Mouse (Mus musculus) testis, adult 2 months (tissue): ENCODE measurements around the gene Cask. TPM values are rescaled to one million over a fixed set of nuclear protein-coding genes. Genes with fewer than 3 reads are reported as not detected.

Source experiments
- H3K27ac ChIP-seq: fragments of 200-500 bp; 2 replicates; pipeline ENCODE4 v1.5.1; 2012; ENCODE audit warnings: low read depth, low read length; ENCODE audit not compliant: control insufficient read depth, insufficient read depth
- H3K27me3 ChIP-seq: fragments of 200-500 bp; 2 replicates; pipeline ENCODE4 v1.6.1; 2012; ENCODE audit warnings: mild to moderate bottlenecking, low read length, moderate library complexity; ENCODE audit not compliant: control insufficient read depth, insufficient read depth
- H3K36me3 ChIP-seq: fragments of 200-500 bp; 2 replicates; pipeline ENCODE4 v1.6.1; 2012; ENCODE audit warnings: mild to moderate bottlenecking, low read length; ENCODE audit not compliant: control insufficient read depth, insufficient read depth
- H3K4me1 ChIP-seq: fragments of 200-500 bp; 2 replicates; pipeline ENCODE4 v1.6.1; 2012; ENCODE audit warnings: low read length; ENCODE audit not compliant: control insufficient read depth, insufficient read depth
- H3K4me3 ChIP-seq: fragments of 200-500 bp; 2 replicates; pipeline ENCODE4 v1.5.1; 2012; ENCODE audit warnings: low read depth, mild to moderate bottlenecking, low read length, moderate library complexity, mixed read lengths; ENCODE audit not compliant: control insufficient read depth
- CTCF ChIP-seq: fragments of 200-500 bp; IDR thresholded peaks from 2 replicates; pipeline ENCODE4 v1.5.1; 2012; ENCODE audit warnings: low read depth, mild to moderate bottlenecking, inconsistent platforms, low read length, moderate library complexity; ENCODE audit not compliant: control insufficient read depth, insufficient read depth, insufficient replicate concordance
- POLR2A ChIP-seq: fragments of 200-500 bp; IDR thresholded peaks from 2 replicates; pipeline ENCODE4 v1.6.1; 2012; ENCODE audit warnings: low read depth, mild to moderate bottlenecking, inconsistent platforms, low read length, moderate library complexity; ENCODE audit not compliant: control insufficient read depth
- polyA plus RNA-seq: library from polyadenylated mRNA; depleted of rRNA; stranded (reverse); fragments of >200 nt; gene quantifications from 2 replicates; pipeline ENCODE4 v1.2.3, GENCODE M21; 2012

Gene Cask
- polyA plus RNA-seq, 1 experiment: 0.99 TPM

DNA sequence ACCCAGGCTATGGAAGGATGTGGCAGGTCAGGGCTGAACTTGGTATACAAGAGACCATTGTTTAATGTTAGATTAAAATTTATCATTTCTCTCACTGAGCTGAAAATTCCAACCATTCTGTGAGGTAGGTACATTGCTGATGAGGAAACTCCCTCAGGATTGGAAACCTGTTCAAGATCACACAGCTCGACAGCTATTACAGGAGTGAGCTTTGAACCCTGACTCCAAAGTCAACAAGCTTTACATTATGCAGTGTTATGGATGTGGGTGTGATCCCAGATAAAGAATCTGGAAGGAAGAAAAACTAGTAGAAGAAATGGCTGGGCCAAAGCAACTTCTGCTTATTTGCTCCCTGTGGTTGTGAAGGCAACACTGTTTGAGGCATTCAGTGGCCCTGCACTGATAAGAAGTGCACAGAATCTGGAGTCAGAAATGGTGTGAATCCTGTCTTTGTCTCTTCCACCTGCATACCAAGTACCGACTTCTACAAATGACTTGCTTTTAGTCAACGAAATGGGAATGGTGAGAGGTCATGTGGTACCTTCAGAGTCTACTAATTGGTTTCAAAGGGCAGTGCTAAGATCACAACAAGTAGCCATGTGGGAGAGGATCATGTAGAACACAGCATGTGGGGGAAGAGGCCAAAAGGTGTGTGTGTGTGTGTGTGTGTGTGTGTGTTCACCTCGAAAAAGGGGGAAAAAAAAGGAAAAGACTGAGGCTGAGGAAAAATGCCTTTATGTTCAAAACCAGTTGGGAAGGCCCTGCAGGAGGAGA lies 134.2 kb downstream of the Cask start:
- Histone ChIP-seq H3K27ac (no peak overlapping the region), H3K27me3 (no peaks in the 10 kb centered on the region), H3K36me3 (no peaks in the 10 kb centered on the region), H3K4me3 (no peak overlapping the region), H3K4me1 (no peaks in the 10 kb centered on the region)
- no peak for TF ChIP-seq CTCF
- no peak for TF ChIP-seq POLR2A

DNA sequence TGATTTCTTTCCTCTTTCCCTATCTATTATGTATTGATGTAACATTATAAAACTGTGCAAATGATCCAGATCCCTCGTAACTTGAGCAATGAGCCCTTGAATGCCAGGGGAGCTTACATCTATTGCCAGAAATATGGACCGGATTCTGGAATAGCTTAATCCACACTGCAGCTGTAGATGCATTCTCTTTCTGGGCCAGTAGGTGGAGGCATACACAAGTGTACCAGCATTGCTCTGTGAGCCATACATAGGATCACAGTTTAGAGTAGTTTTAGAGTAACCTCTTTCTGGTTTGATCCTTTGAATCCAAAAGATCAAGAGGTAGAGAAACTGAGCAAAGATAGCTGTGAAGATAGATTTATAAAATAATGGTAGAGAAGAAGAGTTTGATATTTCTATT lies 141.0 kb downstream of the Cask start:
- H3K27ac ChIP-seq: no peak overlapping the region
- H3K36me3 ChIP-seq: no peaks in the 10 kb centered on the region
- H3K4me1 ChIP-seq: no peaks in the 10 kb centered on the region
- TF ChIP-seq POLR2A (no peak), CTCF (no peak)
- no peaks in the 10 kb centered on the region for H3K27me3 ChIP-seq
- no peak overlapping the region for H3K4me3 ChIP-seq

DNA sequence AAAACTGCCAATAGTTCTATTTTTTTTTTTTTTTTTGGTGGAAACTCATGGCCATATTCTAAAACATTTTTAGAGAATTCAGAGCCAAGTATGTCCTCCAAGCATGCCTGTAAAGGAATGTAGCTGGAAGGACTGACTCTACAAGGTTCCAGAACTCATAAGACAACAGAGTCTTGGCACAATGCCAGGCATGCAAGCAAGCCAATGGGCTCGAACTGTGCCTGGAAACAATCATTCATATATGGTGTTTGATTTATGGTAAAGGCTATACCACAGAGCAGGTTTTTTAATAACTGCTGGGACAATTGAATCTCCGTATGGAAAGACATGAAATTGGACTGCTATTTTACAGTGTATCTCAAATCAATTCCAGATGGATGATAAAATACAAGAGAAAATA lies 146.1 kb downstream of the Cask start:
- TF ChIP-seq POLR2A (no peak), CTCF (no peak)
- Histone ChIP-seq H3K4me1 (no peaks in the 10 kb centered on the region), H3K27me3 (no peaks in the 10 kb centered on the region), H3K36me3 (no peaks in the 10 kb centered on the region), H3K4me3 (no peak overlapping the region), H3K27ac (no peak overlapping the region)

DNA sequence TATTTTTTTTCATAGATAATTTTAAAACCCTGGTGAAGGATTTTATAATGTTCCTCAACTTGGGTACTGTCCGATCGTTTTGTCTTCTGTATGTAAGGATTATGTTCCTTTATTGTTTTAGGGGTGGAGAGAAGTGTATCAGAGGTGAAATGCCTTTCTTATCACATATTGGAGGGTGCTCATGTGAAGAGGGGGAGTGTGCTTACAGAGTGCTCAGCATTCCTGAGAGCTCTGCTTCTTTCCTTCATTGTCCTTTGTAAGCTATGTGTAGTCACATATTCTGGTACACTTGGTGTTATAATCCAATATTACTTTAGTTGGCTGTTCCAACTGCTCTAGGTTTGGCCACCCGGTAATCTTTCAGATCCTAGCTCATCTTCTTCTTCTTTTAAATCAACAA lies 150.5 kb downstream of the Cask start:
- H3K4me1 ChIP-seq: no peaks in the 10 kb centered on the region
- TF ChIP-seq POLR2A (no peak), CTCF (no peak)
- H3K27me3 ChIP-seq: no peaks in the 10 kb centered on the region
- H3K4me3 ChIP-seq: no peak overlapping the region
- no peaks in the 10 kb centered on the region for H3K36me3 ChIP-seq
- H3K27ac ChIP-seq: no peak overlapping the region

DNA sequence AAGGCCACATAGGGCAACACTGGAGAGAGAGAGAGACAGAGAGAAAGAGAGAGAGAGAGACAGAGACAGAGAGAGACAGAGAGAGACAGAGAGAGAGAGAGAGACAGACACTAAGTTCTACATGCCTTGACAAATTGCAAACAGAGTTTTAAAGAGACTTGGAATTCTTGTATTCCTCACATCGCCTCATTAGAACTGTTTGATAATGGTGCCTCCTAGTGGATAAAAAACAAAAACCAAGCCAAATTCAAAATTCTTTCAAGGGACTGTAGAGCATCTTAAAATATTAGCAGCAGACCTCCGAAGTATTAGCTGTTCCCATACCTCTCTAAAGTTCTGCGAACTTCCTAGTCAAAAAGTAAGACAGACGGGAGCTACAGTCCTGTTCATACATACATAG lies 159.3 kb downstream of the Cask start:
- Histone ChIP-seq H3K4me1 (no peaks in the 10 kb centered on the region), H3K36me3 (no peaks in the 10 kb centered on the region), H3K27ac (no peak overlapping the region), H3K4me3 (no peak overlapping the region), H3K27me3 (no peaks in the 10 kb centered on the region)
- TF ChIP-seq CTCF: no peak

DNA sequence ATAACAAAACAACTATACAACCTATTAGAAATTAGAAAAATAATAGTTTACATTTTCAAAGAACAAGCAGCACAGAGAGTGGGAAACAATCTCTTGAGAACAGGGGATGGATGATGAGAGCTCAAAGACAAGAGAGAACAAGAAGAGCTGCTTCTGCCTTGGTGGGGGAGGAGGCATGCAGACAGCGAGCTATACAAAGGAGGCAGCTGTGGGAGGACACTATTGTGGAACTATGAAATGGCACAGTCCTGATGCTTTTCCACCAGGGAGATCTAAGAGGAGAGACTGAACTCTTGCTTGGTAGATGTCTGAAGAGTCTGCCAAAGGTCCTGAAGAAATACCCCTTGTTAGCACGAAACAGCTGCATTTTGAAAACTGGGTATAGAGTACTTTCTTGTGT lies 162.8 kb downstream of the Cask start:
- Histone ChIP-seq H3K36me3 (no peaks in the 10 kb centered on the region), H3K4me1 (no peaks in the 10 kb centered on the region), H3K27me3 (no peaks in the 10 kb centered on the region), H3K4me3 (no peak overlapping the region), H3K27ac (no peak overlapping the region)
- TF ChIP-seq POLR2A: no peak
- TF ChIP-seq CTCF: no peak

DNA sequence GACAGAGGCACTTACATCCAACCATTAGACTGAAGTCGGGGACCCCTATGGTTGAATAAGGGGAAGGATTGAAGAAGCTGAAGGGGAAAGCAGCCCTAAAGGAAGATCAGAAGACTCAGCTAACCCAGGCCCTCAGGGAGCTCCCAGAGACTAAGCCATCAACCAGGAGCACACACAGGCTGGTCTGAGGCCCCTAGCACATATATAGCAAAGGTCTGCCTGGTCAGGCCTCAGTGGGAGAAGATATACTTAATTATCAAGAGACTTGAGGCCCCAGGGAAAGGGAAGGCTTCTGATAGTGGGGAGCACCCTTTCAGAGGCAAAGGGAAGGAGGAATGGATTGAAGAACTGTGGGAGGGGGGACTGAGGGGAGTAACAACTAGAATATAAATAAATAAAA lies 164.6 kb downstream of the Cask start:
- no peaks in the 10 kb centered on the region for H3K36me3 ChIP-seq
- H3K27me3 ChIP-seq: no peaks in the 10 kb centered on the region
- H3K27ac ChIP-seq: no peak overlapping the region
- no peak overlapping the region for H3K4me3 ChIP-seq
- TF ChIP-seq POLR2A: no peak
- no peak for TF ChIP-seq CTCF
- H3K4me1 ChIP-seq: no peaks in the 10 kb centered on the region

DNA sequence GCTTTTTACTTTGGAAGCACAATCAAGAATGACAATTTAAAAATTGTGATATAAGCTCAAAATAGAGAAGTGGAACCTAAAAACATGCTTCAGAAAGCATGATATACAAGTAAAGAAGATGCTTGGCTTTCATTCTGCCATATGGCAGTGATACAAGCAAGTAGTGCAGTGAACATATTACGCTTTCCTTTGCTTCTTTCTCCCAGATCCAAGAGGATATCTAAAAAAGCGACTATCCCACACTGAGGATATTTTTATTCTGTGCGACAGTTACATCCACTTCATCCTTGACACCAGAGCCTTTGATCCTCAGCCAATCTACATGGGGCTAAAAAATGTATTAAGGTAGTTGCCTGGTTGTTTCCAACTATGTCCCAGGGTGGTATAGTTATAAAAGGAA lies 169.4 kb downstream of the Cask start:
- Histone ChIP-seq H3K27me3 (no peaks in the 10 kb centered on the region), H3K4me1 (no peaks in the 10 kb centered on the region), H3K4me3 (no peak overlapping the region), H3K27ac (no peak overlapping the region), H3K36me3 (no peaks in the 10 kb centered on the region)
- no peak for TF ChIP-seq POLR2A
- TF ChIP-seq CTCF: no peak
